Mouse (Mus musculus) forebrain, embryonic 15.5 days (tissue): ENCODE data around the gene Mlst8. TPM values are rescaled to one million over a fixed set of nuclear protein-coding genes. Genes with fewer than 3 reads are reported as not detected.
A peak's percentile ranks its signal among the peaks of the same experiment; 100 is the strongest.

ENCODE experiments used
- ATAC-seq: fragments of 200-750 bp; cut with Nextera tagmentation; replicated peaks from 2 replicates; pipeline ENCODE4 v1.8.0; 2017; ENCODE audit warnings: mild to moderate bottlenecking, moderate TSS enrichment, moderate library complexity
- H3K27ac ChIP-seq: fragments of 300-500 bp; sonication (generic); replicated peaks from 2 replicates; pipeline ENCODE4 v1.5.1; 2015; ENCODE audit warnings: mild to moderate bottlenecking, inconsistent platforms
- H3K27me3 ChIP-seq: fragments of 300-500 bp; sonication (generic); 2 replicates; pipeline ENCODE4 v1.6.1; 2015; ENCODE audit warnings: inconsistent platforms
- H3K36me3 ChIP-seq: fragments of 300-500 bp; sonication (generic); 2 replicates; pipeline ENCODE4 v1.6.1; 2015; ENCODE audit warnings: mild to moderate bottlenecking, inconsistent platforms
- H3K4me1 ChIP-seq: fragments of 300-500 bp; sonication (generic); 2 replicates; pipeline ENCODE4 v1.6.1; 2015; ENCODE audit warnings: inconsistent platforms
- H3K4me2 ChIP-seq: fragments of 300-500 bp; sonication (generic); replicated peaks from 2 replicates; pipeline ENCODE4 v1.6.1; 2015; ENCODE audit warnings: mild to moderate bottlenecking, inconsistent platforms
- H3K4me3 ChIP-seq: fragments of 300-500 bp; sonication (generic); 2 replicates; pipeline ENCODE4 v1.5.1; 2015; ENCODE audit warnings: mild to moderate bottlenecking, inconsistent platforms
- H3K9ac ChIP-seq: fragments of 300-500 bp; sonication (generic); replicated peaks from 2 replicates; pipeline ENCODE4 v1.6.1; 2015; ENCODE audit warnings: mild to moderate bottlenecking, inconsistent platforms
- H3K9me3 ChIP-seq: fragments of 300-500 bp; sonication (generic); 2 replicates; pipeline ENCODE4 v1.6.1; 2016; ENCODE audit warnings: inconsistent platforms
- WGBS: fragments of 180-500 bp; shearing (Covaris S2); methylation state at CpG from one replicate; pipeline ENCODE4 v1.1.7; 2015; ENCODE audit warnings: mixed read lengths; 5-methylcytosine and 5-hydroxymethylcytosine counted together
- polyA plus RNA-seq: library from polyadenylated mRNA; unstranded; fragments of >200 nt; fragmentation: Nextera tagmentation; extraction: Ambion mirVana; gene quantifications from 2 replicates; pipeline ENCODE4 v1.2.1, GENCODE M21; 2015

The Mlst8 gene
- polyA plus RNA-seq, 1 experiment from 2014 or later: 36.4 TPM

DNA sequence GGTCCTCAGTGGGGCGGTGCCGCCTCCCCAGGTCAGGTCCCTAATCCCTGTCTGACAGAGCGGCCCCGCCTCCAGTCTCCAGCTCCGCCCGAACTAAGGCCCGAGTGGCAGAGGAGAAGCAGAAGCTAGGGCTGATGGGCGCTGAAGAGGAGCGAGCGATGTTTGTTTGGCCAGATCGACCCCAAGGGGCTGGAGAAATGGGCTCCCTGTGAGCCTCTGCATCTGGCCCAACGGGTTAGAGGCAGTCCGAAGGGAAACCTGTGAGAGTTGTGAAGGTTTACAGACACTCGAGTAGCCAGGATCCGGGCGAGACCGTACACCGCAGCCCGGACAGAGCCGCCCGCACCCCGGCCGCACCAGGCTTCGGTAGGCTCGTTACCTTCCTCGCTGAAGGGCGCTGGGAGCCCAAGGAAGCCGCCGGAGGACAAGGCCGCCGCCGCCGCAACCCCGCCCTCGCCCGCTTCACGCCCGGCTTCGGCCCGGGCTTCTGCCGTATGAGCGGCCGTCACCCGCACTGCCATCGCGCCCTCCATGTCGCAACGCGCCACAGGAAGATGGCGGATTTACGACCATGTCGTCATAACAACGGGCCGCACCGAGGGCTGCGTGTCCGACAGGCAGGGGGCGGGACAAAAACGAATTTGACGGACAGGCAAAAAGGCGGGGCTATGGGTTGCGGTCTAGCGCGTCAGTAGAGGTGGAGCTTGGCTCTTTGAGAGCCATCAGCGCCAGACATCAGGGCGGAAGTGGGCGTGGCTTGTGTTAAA lies 23.9 kb downstream of the Mlst8 start:
- Histone ChIP-seq H3K27me3 (no peaks in the 10 kb centered on the region), H3K36me3 (peaks cover 16% of the 10 kb centered on the region), H3K4me2 (peak overlapping the region; percentile 74), H3K27ac (peak overlapping the region; percentile 85), H3K9me3 (no peaks in the 10 kb centered on the region), H3K4me1 (peaks cover 24% of the 10 kb centered on the region), H3K9ac (peak overlapping the region; percentile 92), H3K4me3 (peak overlapping the region; percentile 73)
- ATAC-seq: peak; percentile 96
- WGBS: 0% methylated on average over 67 of the region's 67 CpGs

GRCm38 (mm10) chr17:24454218-24454755 lies 24.6 kb downstream of the Mlst8 start:
- peak overlapping the region; percentile 73 for H3K4me3 ChIP-seq
- H3K4me2 ChIP-seq: peak overlapping the region; percentile 74
- H3K27ac ChIP-seq: peak overlapping the region; percentile 85
- H3K27me3 ChIP-seq: no peaks in the 10 kb centered on the region
- H3K9me3 ChIP-seq: no peaks in the 10 kb centered on the region
- H3K9ac ChIP-seq: peak overlapping the region; percentile 92
- peaks cover 24% of the 10 kb centered on the region for H3K4me1 ChIP-seq
- WGBS: 9% methylated on average over 14 of the region's 14 CpGs
- no peak for ATAC-seq
- H3K36me3 ChIP-seq: peaks cover 22% of the 10 kb centered on the region

DNA sequence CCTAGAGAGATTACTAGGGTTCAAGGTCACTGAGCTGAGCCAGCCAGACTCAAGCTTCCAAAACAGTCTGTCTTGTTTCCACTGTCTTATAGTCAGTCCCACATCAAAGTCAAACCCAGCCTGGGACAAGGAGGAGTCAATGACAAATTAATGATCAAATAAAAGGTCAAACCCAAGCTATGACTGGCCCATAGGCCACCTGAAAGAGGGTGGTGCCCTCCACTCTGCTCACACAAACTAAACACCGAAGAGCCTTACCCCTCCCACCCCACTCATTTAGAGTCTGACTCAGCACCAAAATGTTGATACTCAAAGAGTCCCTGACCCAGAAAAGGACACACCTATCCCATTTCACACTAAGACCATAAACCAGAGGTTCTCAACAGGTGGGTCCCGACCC lies 25.5 kb downstream of the Mlst8 start:
- no peaks in the 10 kb centered on the region for H3K27me3 ChIP-seq
- H3K9ac ChIP-seq: no peak overlapping the region
- no peaks in the 10 kb centered on the region for H3K9me3 ChIP-seq
- no peak overlapping the region for H3K27ac ChIP-seq
- no peak overlapping the region for H3K4me3 ChIP-seq
- H3K4me2 ChIP-seq: no peak overlapping the region
- no peak for ATAC-seq
- WGBS: 91% methylated on average over 2 of the region's 2 CpGs
- H3K36me3 ChIP-seq: peaks cover 32% of the 10 kb centered on the region
- peaks cover 24% of the 10 kb centered on the region for H3K4me1 ChIP-seq

GRCm38 (mm10) chr17:24451220-24451619 lies 27.7 kb downstream of the Mlst8 start:
- no peak overlapping the region for H3K9ac ChIP-seq
- no peaks in the 10 kb centered on the region for H3K27me3 ChIP-seq
- no peaks in the 10 kb centered on the region for H3K9me3 ChIP-seq
- no peak for ATAC-seq
- H3K4me3 ChIP-seq: no peak overlapping the region
- H3K4me2 ChIP-seq: no peak overlapping the region
- WGBS: 97% methylated on average over 6 of the region's 6 CpGs
- H3K4me1 ChIP-seq: peaks cover 24% of the 10 kb centered on the region
- H3K36me3 ChIP-seq: peaks cover 52% of the 10 kb centered on the region
- no peak overlapping the region for H3K27ac ChIP-seq

DNA sequence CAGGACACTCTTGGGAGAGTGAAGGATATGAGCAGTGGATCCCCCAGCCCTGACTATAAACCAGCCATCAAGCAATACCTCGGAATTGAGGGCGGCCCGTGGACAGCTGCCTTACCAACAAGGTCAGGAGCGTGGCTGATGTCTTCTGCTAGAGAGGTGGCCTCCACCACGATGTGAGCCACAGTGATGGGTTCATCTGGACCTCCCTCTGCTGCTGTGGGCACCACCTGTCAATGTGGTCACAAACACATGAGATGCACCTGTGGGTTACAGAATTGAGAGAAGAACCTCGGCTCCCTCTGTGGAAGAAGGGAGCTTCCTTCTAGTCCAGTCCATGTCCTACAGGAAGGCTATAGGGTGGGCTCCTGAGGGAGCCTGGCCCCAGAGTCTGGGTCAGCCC lies 29.4 kb downstream of the Mlst8 start:
- no peak overlapping the region for H3K27ac ChIP-seq
- WGBS: 94% methylated on average over 6 of the region's 6 CpGs
- no peak overlapping the region for H3K4me2 ChIP-seq
- H3K9ac ChIP-seq: no peak overlapping the region
- peaks cover 24% of the 10 kb centered on the region for H3K4me1 ChIP-seq
- peaks cover 70% of the 10 kb centered on the region for H3K36me3 ChIP-seq
- no peaks in the 10 kb centered on the region for H3K27me3 ChIP-seq
- H3K9me3 ChIP-seq: no peaks in the 10 kb centered on the region
- no peak for ATAC-seq
- no peak overlapping the region for H3K4me3 ChIP-seq

- no peak for ATAC-seq
- WGBS: 93% methylated on average over 8 of the region's 8 CpGs
- Histone ChIP-seq H3K9ac (no peak overlapping the region), H3K4me2 (no peak overlapping the region), H3K27ac (no peak overlapping the region), H3K4me3 (no peak overlapping the region), H3K27me3 (no peaks in the 10 kb centered on the region), H3K4me1 (no peaks in the 10 kb centered on the region), H3K36me3 (peaks cover 81% of the 10 kb centered on the region), H3K9me3 (no peaks in the 10 kb centered on the region)
Measured at GRCm38 (mm10) chr17:24446590-24446989, 32.3 kb downstream of the Mlst8 start.

DNA sequence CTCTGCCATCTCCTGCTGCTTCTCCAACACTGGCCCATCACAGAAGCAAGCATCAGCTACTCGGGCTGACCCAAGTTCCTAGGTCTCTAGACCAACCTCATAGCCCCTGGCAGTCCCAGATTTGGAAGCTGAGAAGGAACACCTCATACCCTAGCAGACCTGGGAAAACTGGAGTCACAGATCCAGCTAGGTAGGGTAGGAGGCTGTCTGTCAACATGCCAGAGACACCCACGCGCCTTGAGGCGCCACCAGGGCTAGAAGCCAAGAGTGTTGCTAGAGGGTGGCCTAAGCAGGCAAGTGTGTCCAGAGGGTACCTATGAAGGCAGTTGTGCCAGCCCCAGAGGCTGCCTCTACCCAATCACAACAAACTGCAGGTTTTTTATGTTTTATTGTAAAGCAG lies 35.5 kb downstream of the Mlst8 start:
- Histone ChIP-seq H3K9me3 (no peaks in the 10 kb centered on the region), H3K4me3 (no peak overlapping the region), H3K4me2 (no peak overlapping the region), H3K27ac (no peak overlapping the region), H3K4me1 (no peaks in the 10 kb centered on the region), H3K9ac (no peak overlapping the region), H3K27me3 (no peaks in the 10 kb centered on the region), H3K36me3 (peaks cover 74% of the 10 kb centered on the region)
- no peak for ATAC-seq
- 91% methylated on average over 4 of the region's 4 CpGs for WGBS

GRCm38 (mm10) chr17:24442632-24443155 lies 36.2 kb downstream of the Mlst8 start, which contains the start of gene Dnase1l2:
Gene Dnase1l2, minus strand, starts transcription at chr17:24443105.
- no peak for ATAC-seq
- Histone ChIP-seq H3K4me2 (no peak within 1 kb of the TSS), H3K36me3 (peaks cover 70% of the 10 kb centered on the region), H3K9ac (no peak within 1 kb of the TSS), H3K9me3 (no peaks in the 10 kb centered on the region), H3K4me3 (no peak within 1 kb of the TSS), H3K27ac (no peak within 1 kb of the TSS), H3K27me3 (no peaks in the 10 kb centered on the region), H3K4me1 (no peaks in the 10 kb centered on the region)
- 82% methylated on average over 7 of the region's 7 CpGs for WGBS

GRCm38 (mm10) chr17:24442107-24442506 lies 36.8 kb downstream of the Mlst8 start:
- Histone ChIP-seq H3K27me3 (no peaks in the 10 kb centered on the region), H3K4me1 (no peaks in the 10 kb centered on the region), H3K9me3 (no peaks in the 10 kb centered on the region), H3K4me2 (no peak overlapping the region), H3K36me3 (peaks cover 64% of the 10 kb centered on the region), H3K9ac (no peak overlapping the region), H3K27ac (no peak overlapping the region), H3K4me3 (no peak overlapping the region)
- 91% methylated on average over 14 of the region's 14 CpGs for WGBS
- no peak for ATAC-seq

DNA sequence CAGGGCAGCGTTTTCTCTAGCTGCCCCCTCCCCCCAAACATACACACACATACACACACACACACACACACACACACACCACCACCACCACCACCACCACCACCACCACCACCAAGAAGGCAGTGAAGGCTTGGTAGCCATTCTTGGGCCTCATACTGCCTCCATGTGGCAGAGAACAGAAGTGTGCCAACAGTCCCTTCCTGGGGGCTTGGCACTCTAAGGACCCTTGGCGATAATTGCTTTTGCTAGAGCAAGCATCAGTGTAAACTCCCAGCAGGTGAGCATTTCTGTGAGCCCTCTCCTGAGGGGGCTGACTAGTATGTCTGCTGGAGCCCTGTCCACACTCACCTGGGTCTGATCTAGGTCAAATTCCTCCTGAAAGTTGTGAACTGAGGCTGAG lies 37.7 kb downstream of the Mlst8 start:
- H3K4me1 ChIP-seq: no peaks in the 10 kb centered on the region
- no peaks in the 10 kb centered on the region for H3K27me3 ChIP-seq
- no peak overlapping the region for H3K9ac ChIP-seq
- no peak overlapping the region for H3K27ac ChIP-seq
- WGBS: 45% methylated on average over 2 of the region's 2 CpGs
- peaks cover 55% of the 10 kb centered on the region for H3K36me3 ChIP-seq
- ATAC-seq: no peak
- H3K4me3 ChIP-seq: no peak overlapping the region
- no peaks in the 10 kb centered on the region for H3K9me3 ChIP-seq
- no peak overlapping the region for H3K4me2 ChIP-seq

DNA sequence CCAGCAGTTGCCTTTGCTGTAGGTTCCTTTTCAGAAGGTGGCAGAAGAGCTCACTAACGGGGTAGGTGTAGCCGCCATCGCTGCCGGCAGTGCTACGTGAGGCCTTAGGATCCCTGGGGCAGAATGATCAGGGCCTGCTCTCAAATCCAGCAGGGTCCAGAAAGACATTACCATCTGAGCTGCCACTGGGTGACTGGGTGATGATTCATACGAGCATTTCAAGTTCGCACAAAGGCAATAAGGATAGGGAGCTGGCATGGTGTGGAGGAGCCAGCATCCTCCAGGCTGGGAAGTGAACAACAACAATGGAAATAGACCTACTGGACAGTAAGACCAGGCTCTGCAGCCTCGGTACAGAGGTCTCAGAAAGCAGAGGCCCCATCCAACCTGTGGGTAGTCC lies 38.5 kb downstream of the Mlst8 start:
- no peak for ATAC-seq
- Histone ChIP-seq H3K4me2 (no peak overlapping the region), H3K4me1 (no peaks in the 10 kb centered on the region), H3K36me3 (peaks cover 47% of the 10 kb centered on the region), H3K4me3 (no peak overlapping the region), H3K9me3 (no peaks in the 10 kb centered on the region), H3K27me3 (no peaks in the 10 kb centered on the region), H3K9ac (no peak overlapping the region), H3K27ac (no peak overlapping the region)
- 90% methylated on average over 8 of the region's 8 CpGs for WGBS

DNA sequence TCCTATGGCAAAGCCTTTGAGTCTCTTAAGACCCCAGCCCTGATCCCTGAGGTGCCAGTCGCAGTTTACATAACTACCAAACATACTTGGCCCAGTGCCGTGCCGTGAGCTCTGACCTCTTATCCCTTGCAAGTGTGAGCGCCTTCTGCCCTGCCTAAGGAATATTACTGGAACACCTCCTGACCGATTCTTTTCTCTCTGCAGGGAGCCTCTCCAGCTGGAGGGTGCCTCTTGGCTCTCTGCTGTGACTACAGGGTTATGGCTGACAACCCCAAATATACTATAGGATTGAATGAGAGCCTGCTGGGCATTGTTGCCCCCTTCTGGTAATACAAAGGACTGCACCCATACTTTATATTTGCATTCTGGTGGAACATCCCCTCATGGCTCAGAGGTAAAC lies 41.9 kb downstream of the Mlst8 start:
- Histone ChIP-seq H3K9me3 (no peaks in the 10 kb centered on the region), H3K27me3 (no peaks in the 10 kb centered on the region), H3K36me3 (peaks cover 29% of the 10 kb centered on the region), H3K4me3 (no peak overlapping the region), H3K4me1 (no peaks in the 10 kb centered on the region), H3K4me2 (no peak overlapping the region), H3K27ac (no peak overlapping the region), H3K9ac (no peak overlapping the region)
- 71% methylated on average over 5 of the region's 5 CpGs for WGBS
- peak; percentile 48 for ATAC-seq
